Mouse (Mus musculus): ENCODE results near the gene Lmf2. TPM values are rescaled to one million over a fixed set of nuclear protein-coding genes. Genes with fewer than 3 reads are reported as not detected.

Lmf2 gene
- total RNA-seq, 2 experiments from 2014 or later: 59.3 to 59.5 TPM

- peak; percentile 71 to 75 for DNase-seq (ENCODE audit: low spot score in 2 of 2)
Observed at GRCm38 (mm10) chr15:89373027-89373761, 17.7 kb upstream of the Lmf2 start.

- DNase-seq (ENCODE audit: low spot score in 2 of 2): no peak
Observed at GRCm38 (mm10) chr15:89372536-89372935, 17.1 kb upstream of the Lmf2 start.

- DNase-seq (ENCODE audit: low spot score in 2 of 2): no peak
Observed at GRCm38 (mm10) chr15:89372068-89372467, 16.6 kb upstream of the Lmf2 start.

GRCm38 (mm10) chr15:89365141-89365551, 9.7 kb upstream of the Lmf2 start:
- DNase-seq (ENCODE audit: low spot score in 2 of 2): no peak

GRCm38 (mm10) chr15:89363051-89363450, 7.6 kb upstream of the Lmf2 start:
- DNase-seq (ENCODE audit: low spot score in 2 of 2): no peak

GRCm38 (mm10) chr15:89358784-89359183, 3.3 kb upstream of the Lmf2 start:
- DNase-seq (ENCODE audit: low spot score in 2 of 2): no peak

- DNase-seq (ENCODE audit: low spot score in 2 of 2): peak; percentile 46 to 69
Observed at GRCm38 (mm10) chr15:89356372-89356771, 913 bp upstream of the Lmf2 start.

- DNase-seq (ENCODE audit: low spot score in 2 of 2): no peak
Observed at GRCm38 (mm10) chr15:89354455-89354854, 1.0 kb downstream of the Lmf2 start.

GRCm38 (mm10) chr15:89353837-89354236, 1.6 kb downstream of the Lmf2 start:
- no peak for DNase-seq (ENCODE audit: low spot score in 2 of 2)

GRCm38 (mm10) chr15:89352795-89353194, 2.7 kb downstream of the Lmf2 start:
- DNase-seq (ENCODE audit: low spot score in 2 of 2): no peak

GRCm38 (mm10) chr15:89352054-89352453, 3.4 kb downstream of the Lmf2 start:
- DNase-seq (ENCODE audit: low spot score in 2 of 2): no peak

- no peak for DNase-seq (ENCODE audit: low spot score in 2 of 2)
Observed at GRCm38 (mm10) chr15:89351302-89351701, 4.2 kb downstream of the Lmf2 start.

- DNase-seq (ENCODE audit: low spot score in 2 of 2): no peak
Observed at GRCm38 (mm10) chr15:89350447-89350846, 5.0 kb downstream of the Lmf2 start.

- no peak for DNase-seq (ENCODE audit: low spot score in 2 of 2)
Observed at GRCm38 (mm10) chr15:89343325-89343724, 12.1 kb downstream of the Lmf2 start.

- DNase-seq (ENCODE audit: low spot score in 2 of 2): no peak
Observed at GRCm38 (mm10) chr15:89341678-89342077, 13.8 kb downstream of the Lmf2 start.

GRCm38 (mm10) chr15:89340136-89340535, 15.3 kb downstream of the Lmf2 start:
- no peak for DNase-seq (ENCODE audit: low spot score in 2 of 2)

GRCm38 (mm10) chr15:89339696-89340095, 15.8 kb downstream of the Lmf2 start:
- no peak for DNase-seq (ENCODE audit: low spot score in 2 of 2)

- DNase-seq (ENCODE audit: low spot score in 2 of 2): no peak
Observed at GRCm38 (mm10) chr15:89336422-89336821, 19.0 kb downstream of the Lmf2 start.

GRCm38 (mm10) chr15:89334774-89335537, 20.5 kb downstream of the Lmf2 start:
- no peak for DNase-seq (ENCODE audit: low spot score in 2 of 2)

- no peak for DNase-seq (ENCODE audit: low spot score in 2 of 2)
Observed at GRCm38 (mm10) chr15:89334271-89334670, 21.2 kb downstream of the Lmf2 start, which contains the start of gene Miox. Gene Miox, plus strand, starts transcription at chr15:89334398.

GRCm38 (mm10) chr15:89326441-89326840, 29.0 kb downstream of the Lmf2 start:
- no peak for DNase-seq (ENCODE audit: low spot score in 2 of 2)

- DNase-seq (ENCODE audit: low spot score in 2 of 2): no peak
Observed at GRCm38 (mm10) chr15:89323656-89324055, 31.8 kb downstream of the Lmf2 start.

All from adrenal gland, postnatal 4 days (tissue).